Mouse (Mus musculus): ENCODE measurements around the gene Pdxdc1. TPM values are rescaled to one million over a fixed set of nuclear protein-coding genes. Genes with fewer than 3 reads are reported as not detected.

Gene Pdxdc1
- polyA plus RNA-seq, 1 experiment from 2014 or later, result 100 TPM

DNA sequence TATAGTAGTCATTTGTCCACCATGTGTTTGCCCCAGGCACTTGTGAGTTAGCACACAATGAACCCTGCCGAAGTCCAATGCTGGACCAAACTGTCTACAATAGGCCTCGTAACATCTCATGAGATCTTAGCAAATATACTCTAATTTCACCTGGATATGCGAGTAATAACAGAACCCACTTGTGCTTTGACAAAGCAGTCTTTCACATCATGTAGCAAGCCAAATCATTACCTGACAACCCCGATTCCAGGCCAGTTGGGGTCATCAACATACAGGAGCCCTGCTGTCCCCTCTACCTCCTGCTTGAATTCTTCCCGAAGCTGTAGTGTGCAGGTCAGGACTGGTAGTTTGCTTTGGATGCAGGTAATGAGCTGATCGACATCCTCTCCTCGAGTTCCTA, 62.9 kb downstream of the Pdxdc1 start:
- H3K27me3 ChIP-seq (replicated peaks; ENCODE audit: control insufficient read depth, insufficient read depth, low read length), result no peaks in the 10 kb centered on the region

GRCm38 (mm10) chr16:13834382-13834781, 68.5 kb downstream of the Pdxdc1 start:
- no peaks in the 10 kb centered on the region for H3K4me1 ChIP-seq (ENCODE audit: control insufficient read depth, insufficient read depth, low read length)
- no peaks in the 10 kb centered on the region for H3K9me3 ChIP-seq (ENCODE audit: control insufficient read depth, low read length)
- no peak for ATAC-seq (ENCODE audit: low read depth)
- DNase-seq (ENCODE audit: low spot score), result no peak
- H3K36me3 ChIP-seq (ENCODE audit: control insufficient read depth, insufficient read depth, low read length), result peaks cover 98% of the 10 kb centered on the region
- 93% methylated on average over 5 of the region's 5 CpGs for WGBS
- H3K27me3 ChIP-seq (replicated peaks; ENCODE audit: control insufficient read depth, insufficient read depth, low read length), result no peaks in the 10 kb centered on the region
- H3K27ac ChIP-seq (replicated peaks; ENCODE audit: low read depth, low read length), result no peak overlapping the region
- no peak overlapping the region for H3K9ac ChIP-seq (ENCODE audit: low read depth, low read length)
- H3K4me3 ChIP-seq (ENCODE audit: low read depth, low read length), result no peak overlapping the region
- no peak overlapping the region for H3K4me2 ChIP-seq (ENCODE audit: low read depth, low read length)

More for the DNA sequence above, 62.9 kb downstream of the Pdxdc1 start:
- WGBS, result 88% methylated on average over 7 of the region's 7 CpGs
- H3K36me3 ChIP-seq (ENCODE audit: control insufficient read depth, insufficient read depth, low read length), result peaks cover 96% of the 10 kb centered on the region
- no peaks in the 10 kb centered on the region for H3K4me1 ChIP-seq (ENCODE audit: control insufficient read depth, insufficient read depth, low read length)
- H3K4me2 ChIP-seq (ENCODE audit: low read depth, low read length), result no peak overlapping the region
- no peaks in the 10 kb centered on the region for H3K9me3 ChIP-seq (ENCODE audit: control insufficient read depth, low read length)
- H3K27ac ChIP-seq (replicated peaks; ENCODE audit: low read depth, low read length), result no peak overlapping the region
- ATAC-seq (ENCODE audit: low read depth) (no peak), DNase-seq (ENCODE audit: low spot score) (no peak)
- H3K9ac ChIP-seq (ENCODE audit: low read depth, low read length), result no peak overlapping the region
- no peak overlapping the region for H3K4me3 ChIP-seq (ENCODE audit: low read depth, low read length)

DNA sequence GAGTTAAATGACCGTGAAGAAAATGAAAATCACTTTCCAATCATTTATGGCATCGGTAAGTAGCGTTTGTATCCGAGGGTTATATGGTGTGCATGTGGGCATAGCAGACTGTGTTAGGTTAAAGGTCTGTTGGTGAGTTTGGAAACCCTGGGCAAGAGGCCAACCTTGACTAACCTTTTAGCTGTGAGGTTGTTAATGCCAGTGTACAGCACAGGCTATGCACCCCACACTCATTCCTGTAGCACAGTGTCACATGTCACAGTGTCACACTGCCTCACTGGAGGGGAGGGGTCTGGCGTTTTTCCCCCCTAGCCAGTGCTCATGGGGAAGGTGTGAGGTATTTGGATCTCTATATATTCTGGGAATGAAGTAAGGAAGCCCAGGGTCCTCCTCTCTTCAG, 71.3 kb downstream of the Pdxdc1 start:
- DNase-seq (ENCODE audit: low spot score), result no peak
- no peak overlapping the region for H3K4me2 ChIP-seq (ENCODE audit: low read depth, low read length)
- no peak overlapping the region for H3K4me3 ChIP-seq (ENCODE audit: low read depth, low read length)
- H3K4me1 ChIP-seq (ENCODE audit: control insufficient read depth, insufficient read depth, low read length), result no peaks in the 10 kb centered on the region
- 89% methylated on average over 5 of the region's 5 CpGs for WGBS
- H3K27me3 ChIP-seq (replicated peaks; ENCODE audit: control insufficient read depth, insufficient read depth, low read length), result no peaks in the 10 kb centered on the region
- peaks cover 99% of the 10 kb centered on the region for H3K36me3 ChIP-seq (ENCODE audit: control insufficient read depth, insufficient read depth, low read length)
- H3K27ac ChIP-seq (replicated peaks; ENCODE audit: low read depth, low read length), result no peak overlapping the region
- H3K9me3 ChIP-seq (ENCODE audit: control insufficient read depth, low read length), result no peaks in the 10 kb centered on the region
- no peak for ATAC-seq (ENCODE audit: low read depth)
- no peak overlapping the region for H3K9ac ChIP-seq (ENCODE audit: low read depth, low read length)

DNA sequence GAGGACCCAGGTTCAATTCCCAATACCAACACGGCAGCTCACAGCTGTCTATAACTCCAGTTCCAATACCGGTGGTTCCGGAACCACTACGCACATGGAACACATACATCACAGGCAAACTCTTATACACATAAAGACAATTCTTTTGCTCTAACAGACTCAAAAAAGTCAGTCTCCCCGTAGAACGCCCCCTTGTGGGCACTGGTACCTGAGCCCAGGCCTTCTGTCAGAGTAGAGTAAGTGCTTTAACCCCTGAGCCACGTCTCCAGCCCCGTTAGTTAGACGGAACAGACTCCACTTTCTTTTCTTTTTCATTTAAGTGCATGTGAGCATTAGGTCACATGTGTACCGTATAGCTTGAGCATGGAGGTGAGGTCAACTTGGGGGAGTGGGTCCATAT, 72.5 kb downstream of the Pdxdc1 start:
- no peaks in the 10 kb centered on the region for H3K9me3 ChIP-seq (ENCODE audit: control insufficient read depth, low read length)
- no peak overlapping the region for H3K4me3 ChIP-seq (ENCODE audit: low read depth, low read length)
- 89% methylated on average over 10 of the region's 10 CpGs for WGBS
- no peak overlapping the region for H3K4me2 ChIP-seq (ENCODE audit: low read depth, low read length)
- peaks cover 88% of the 10 kb centered on the region for H3K36me3 ChIP-seq (ENCODE audit: control insufficient read depth, insufficient read depth, low read length)
- no peak overlapping the region for H3K9ac ChIP-seq (ENCODE audit: low read depth, low read length)
- no peak overlapping the region for H3K27ac ChIP-seq (replicated peaks; ENCODE audit: low read depth, low read length)
- H3K4me1 ChIP-seq (ENCODE audit: control insufficient read depth, insufficient read depth, low read length), result no peaks in the 10 kb centered on the region
- no peak for ATAC-seq (ENCODE audit: low read depth)
- H3K27me3 ChIP-seq (replicated peaks; ENCODE audit: control insufficient read depth, insufficient read depth, low read length), result no peaks in the 10 kb centered on the region
- no peak for DNase-seq (ENCODE audit: low spot score)

DNA sequence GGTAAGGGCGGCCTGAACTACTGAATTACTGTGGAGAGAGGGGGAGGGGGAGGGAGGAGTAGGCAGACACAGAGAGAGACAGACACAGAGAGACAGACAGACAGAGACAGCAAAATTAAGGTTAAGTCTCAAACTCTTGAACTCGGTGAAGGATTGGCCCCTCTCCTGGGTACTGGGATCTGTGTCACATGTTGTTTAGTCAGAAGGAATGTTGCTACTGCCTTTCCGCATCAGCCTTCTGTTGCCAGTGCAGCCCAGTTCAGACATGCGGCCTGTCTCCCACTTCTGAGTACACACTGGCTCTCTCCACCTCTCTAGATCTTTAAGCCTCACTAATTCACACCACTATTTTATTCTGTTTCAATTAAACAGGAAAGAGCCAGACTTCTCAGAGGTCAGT, 76.4 kb downstream of the Pdxdc1 start:
- no peak overlapping the region for H3K4me3 ChIP-seq (ENCODE audit: low read depth, low read length)
- 86% methylated on average over 4 of the region's 4 CpGs for WGBS
- peaks cover 4% of the 10 kb centered on the region; the same call in 1 of the 2 replicates for H3K4me1 ChIP-seq (ENCODE audit: control insufficient read depth, insufficient read depth, low read length)
- no peak for DNase-seq (ENCODE audit: low spot score)
- no peak overlapping the region for H3K4me2 ChIP-seq (ENCODE audit: low read depth, low read length)
- H3K36me3 ChIP-seq (ENCODE audit: control insufficient read depth, insufficient read depth, low read length), result peaks cover 55% of the 10 kb centered on the region
- H3K9me3 ChIP-seq (ENCODE audit: control insufficient read depth, low read length), result no peaks in the 10 kb centered on the region
- no peak overlapping the region for H3K9ac ChIP-seq (ENCODE audit: low read depth, low read length)
- H3K27me3 ChIP-seq (replicated peaks; ENCODE audit: control insufficient read depth, insufficient read depth, low read length), result no peaks in the 10 kb centered on the region
- H3K27ac ChIP-seq (replicated peaks; ENCODE audit: low read depth, low read length), result no peak overlapping the region
- peak; percentile 19; the same call in 1 of the 2 replicates for ATAC-seq (ENCODE audit: low read depth)

GRCm38 (mm10) chr16:13825781-13826490, 77.0 kb downstream of the Pdxdc1 start:
- WGBS, result 69% methylated on average over 7 of the region's 7 CpGs
- Histone ChIP-seq H3K9me3 (ENCODE audit: control insufficient read depth, low read length) (no peaks in the 10 kb centered on the region), H3K36me3 (ENCODE audit: control insufficient read depth, insufficient read depth, low read length) (peaks cover 49% of the 10 kb centered on the region), H3K9ac (ENCODE audit: low read depth, low read length) (no peak overlapping the region), H3K27me3 (replicated peaks; ENCODE audit: control insufficient read depth, insufficient read depth, low read length) (no peaks in the 10 kb centered on the region), H3K4me2 (ENCODE audit: low read depth, low read length) (no peak overlapping the region), H3K4me3 (ENCODE audit: low read depth, low read length) (no peak overlapping the region), H3K4me1 (ENCODE audit: control insufficient read depth, insufficient read depth, low read length) (peaks cover 5% of the 10 kb centered on the region; the same call in 1 of the 2 replicates), H3K27ac (replicated peaks; ENCODE audit: low read depth, low read length) (no peak overlapping the region)
- peak; percentile 41 for DNase-seq (ENCODE audit: low spot score)
- peak; percentile 44; the same call in 1 of the 2 replicates for ATAC-seq (ENCODE audit: low read depth)

DNA sequence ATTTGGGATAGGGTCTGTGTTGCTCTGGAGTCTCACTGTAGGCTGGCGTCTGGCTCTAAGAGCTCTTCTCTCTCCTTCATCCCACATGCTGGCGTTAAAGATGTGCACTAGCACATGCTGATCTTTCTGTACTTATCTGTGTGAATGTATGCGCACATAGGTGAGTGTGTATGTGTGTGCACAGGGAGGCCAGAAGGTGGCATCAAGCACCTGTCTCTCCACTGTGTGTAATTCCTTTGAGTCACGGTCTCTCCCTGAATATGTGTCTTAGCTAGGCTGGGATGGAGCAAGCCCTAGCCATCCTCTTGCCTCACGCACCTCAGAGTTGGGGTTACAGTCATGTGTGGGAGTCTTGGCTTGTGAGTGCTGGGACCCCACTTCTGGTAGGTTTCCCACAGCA, 82.2 kb downstream of the Pdxdc1 start:
- Histone ChIP-seq H3K4me3 (ENCODE audit: low read depth, low read length) (no peak overlapping the region; the same call in 1 of the 2 replicates), H3K4me2 (ENCODE audit: low read depth, low read length) (peak overlapping the region; percentile 71)
- WGBS, result 91% methylated on average over 5 of the region's 5 CpGs

DNA sequence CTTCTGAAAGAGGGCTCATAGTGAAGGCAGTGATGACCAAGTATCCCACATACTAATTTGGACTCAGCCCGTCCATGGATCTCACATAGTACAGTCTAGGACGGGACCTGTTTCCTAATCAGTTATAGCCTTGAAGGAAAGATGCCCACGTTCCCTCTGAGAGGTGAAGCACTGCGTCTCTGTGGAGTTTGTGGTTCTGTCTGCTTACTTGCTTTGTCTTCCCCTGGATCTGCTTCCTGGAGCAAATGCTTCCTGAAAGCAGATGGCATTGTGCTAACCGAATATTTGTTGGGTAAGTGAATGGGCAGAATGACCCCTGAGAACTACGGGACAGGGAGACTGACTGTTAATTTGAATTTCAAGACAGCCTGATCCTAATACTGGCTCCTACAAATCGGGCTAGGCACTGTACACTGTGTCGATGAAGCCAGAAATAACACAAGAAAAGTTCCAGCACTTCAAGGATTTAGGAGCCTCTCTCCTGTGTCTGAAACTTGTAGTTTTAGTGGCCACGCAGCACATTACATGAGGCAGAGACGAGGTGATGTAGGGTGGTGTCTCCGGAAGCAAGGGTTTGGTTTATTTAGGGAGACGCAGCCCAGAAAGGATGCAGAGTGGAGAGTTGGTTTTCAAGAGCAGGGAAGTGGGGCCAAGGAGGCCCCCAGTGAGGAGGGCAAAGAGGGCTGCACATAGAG, 83.0 kb downstream of the Pdxdc1 start:
- peak overlapping the region; percentile 82 for H3K4me3 ChIP-seq (ENCODE audit: low read depth, low read length)
- no peaks in the 10 kb centered on the region for H3K27me3 ChIP-seq (replicated peaks; ENCODE audit: control insufficient read depth, insufficient read depth, low read length)
- H3K27ac ChIP-seq (replicated peaks; ENCODE audit: low read depth, low read length), result peak overlapping the region; percentile 96
- H3K9ac ChIP-seq (ENCODE audit: low read depth, low read length), result peak overlapping the region; percentile 92
- WGBS, result 28% methylated on average over 12 of the region's 12 CpGs
- H3K9me3 ChIP-seq (ENCODE audit: control insufficient read depth, low read length), result no peaks in the 10 kb centered on the region
- H3K36me3 ChIP-seq (ENCODE audit: control insufficient read depth, insufficient read depth, low read length), result peaks cover 13% of the 10 kb centered on the region; the same call in 1 of the 2 replicates
- DNase-seq (ENCODE audit: low spot score), result no peak
- H3K4me2 ChIP-seq (ENCODE audit: low read depth, low read length), result peak overlapping the region; percentile 71
- ATAC-seq (ENCODE audit: low read depth), result no peak
- peaks cover 13% of the 10 kb centered on the region for H3K4me1 ChIP-seq (ENCODE audit: control insufficient read depth, insufficient read depth, low read length)

More for the DNA sequence above, 82.2 kb downstream of the Pdxdc1 start:
- H3K4me1 ChIP-seq (ENCODE audit: control insufficient read depth, insufficient read depth, low read length), result peaks cover 13% of the 10 kb centered on the region
- DNase-seq (ENCODE audit: low spot score) (no peak), ATAC-seq (ENCODE audit: low read depth) (no peak)
- peak overlapping the region; percentile 92; the same call in 1 of the 2 replicates for H3K9ac ChIP-seq (ENCODE audit: low read depth, low read length)
- no peaks in the 10 kb centered on the region for H3K27me3 ChIP-seq (replicated peaks; ENCODE audit: control insufficient read depth, insufficient read depth, low read length)
- H3K27ac ChIP-seq (replicated peaks; ENCODE audit: low read depth, low read length), result no peak overlapping the region
- peaks cover 6% of the 10 kb centered on the region; the same call in 1 of the 2 replicates for H3K36me3 ChIP-seq (ENCODE audit: control insufficient read depth, insufficient read depth, low read length)
- no peaks in the 10 kb centered on the region for H3K9me3 ChIP-seq (ENCODE audit: control insufficient read depth, low read length)
